13 mouse cellular contexts compared by ENCODE assay signal in genomic region chr17:63878889-63879288, GRCm38 (mm10). TPM values are rescaled to one million over a fixed set of nuclear protein-coding genes. Genes with fewer than 3 reads are reported as not detected.
DNase-seq lines count a peak whose midpoint lies in the region; ATAC-seq lines count a peak whose summit lies in the region.
"Had no signal": no experiment of that assay in that cellular context is flagged by ENCODE, and none has a peak within 500 bp of the region (broad histone marks: within the 10 kb centered on the region; RNA-seq: fewer than 3 reads in every experiment).

No protein-coding gene starts in this region.

- H3K9ac ChIP-seq in forebrain, embryonic 12.5 days: no peak overlapping the region
- H3K9ac ChIP-seq in forebrain, embryonic 16.5 days (replicated peaks; ENCODE audit: low read depth, low read length): no peak overlapping the region
- H3K9ac ChIP-seq in heart, embryonic 11.5 days (ENCODE audit: low read depth, low read length): no peak overlapping the region
- H3K9ac ChIP-seq: liver, embryonic 15.5 days had no signal

- H3K4me3 ChIP-seq in forebrain, embryonic 12.5 days (replicated peaks): no peak overlapping the region
- no peak overlapping the region for H3K4me3 ChIP-seq in forebrain, embryonic 16.5 days (replicated peaks; ENCODE audit: low read length)
- H3K4me3 ChIP-seq in heart, embryonic 11.5 days (ENCODE audit: low read depth, low read length): no peak overlapping the region
- H3K4me3 ChIP-seq: liver, embryonic 15.5 days had no signal

- H3K4me1 ChIP-seq in forebrain, embryonic 12.5 days: no peaks in the 10 kb centered on the region
- no peaks in the 10 kb centered on the region for H3K4me1 ChIP-seq in forebrain, embryonic 16.5 days (replicated peaks; ENCODE audit: control insufficient read depth, insufficient read depth, low read length)
- no peaks in the 10 kb centered on the region for H3K4me1 ChIP-seq in heart, embryonic 11.5 days (ENCODE audit: control insufficient read depth, insufficient read depth, low read length)

- intact Hi-C loops in heart, postnatal 10 days (cut with DNase I): no loop called here

- H3K4me2 ChIP-seq in forebrain, embryonic 12.5 days: no peak overlapping the region
- no peak overlapping the region for H3K4me2 ChIP-seq in forebrain, embryonic 16.5 days (ENCODE audit: low read length)
- no peak overlapping the region for H3K4me2 ChIP-seq in heart, embryonic 11.5 days
- H3K4me2 ChIP-seq: liver, embryonic 15.5 days had no signal

- 85% methylated on average over 4 of the region's 4 CpGs for WGBS in forebrain, embryonic 12.5 days
- 78% methylated on average over 4 of the region's 4 CpGs for WGBS in forebrain, embryonic 16.5 days
- WGBS in heart, embryonic 11.5 days (ENCODE audit: insufficient replicate concordance): 87% methylated on average over 4 of the region's 4 CpGs

- no peaks in the 10 kb centered on the region for H3K36me3 ChIP-seq in forebrain, embryonic 12.5 days (replicated peaks)
- no peaks in the 10 kb centered on the region for H3K36me3 ChIP-seq in forebrain, embryonic 16.5 days (ENCODE audit: control insufficient read depth, insufficient read depth)
- no peaks in the 10 kb centered on the region for H3K36me3 ChIP-seq in heart, embryonic 11.5 days (ENCODE audit: control insufficient read depth, insufficient read depth, low read length)
- H3K36me3 ChIP-seq: liver, embryonic 15.5 days had no signal

- no peak overlapping the region for H3K27ac ChIP-seq in forebrain, embryonic 12.5 days
- no peak overlapping the region for H3K27ac ChIP-seq in forebrain, embryonic 16.5 days (ENCODE audit: low read length)
- no peak overlapping the region for H3K27ac ChIP-seq in heart, embryonic 11.5 days (ENCODE audit: low read depth, low read length)
- H3K27ac ChIP-seq: liver, embryonic 15.5 days; macrophage had no signal

- H3K9me3 ChIP-seq in forebrain, embryonic 12.5 days: no peaks in the 10 kb centered on the region
- H3K9me3 ChIP-seq in forebrain, embryonic 16.5 days (ENCODE audit: control insufficient read depth, low read length): no peaks in the 10 kb centered on the region
- no peaks in the 10 kb centered on the region for H3K9me3 ChIP-seq in heart, embryonic 11.5 days (replicated peaks; ENCODE audit: control insufficient read depth, low read length)
- H3K9me3 ChIP-seq: liver, embryonic 15.5 days had no signal

- DNase-seq in heart, postnatal 10 days: peak; percentile 34 to 37
- DNase-seq in retina, embryonic 14.5 days (ENCODE audit: low spot score): peak; percentile 42
- no peak for DNase-seq in retina, postnatal 1 day
- DNase-seq in mesoderm, embryonic 11.5 days (ENCODE audit: low read depth, low spot score): peak; percentile 30
- no peak for DNase-seq in adrenal gland, adult 18-20 months (ENCODE audit: low spot score in 2 of 2)
- DNase-seq: B cell, adult 2 months; cerebellum, postnatal 14 days; thymus, postnatal 36 days had no signal

- H3K27me3 ChIP-seq in forebrain, embryonic 12.5 days: no peaks in the 10 kb centered on the region
- H3K27me3 ChIP-seq in forebrain, embryonic 16.5 days (replicated peaks; ENCODE audit: control insufficient read depth, insufficient read depth, low read length): no peaks in the 10 kb centered on the region
- H3K27me3 ChIP-seq in heart, embryonic 11.5 days (ENCODE audit: control insufficient read depth, insufficient read depth, low read length): no peaks in the 10 kb centered on the region
- H3K27me3 ChIP-seq: liver, embryonic 15.5 days had no signal

- peak; percentile 57; the same call in 1 of the 2 replicates for ATAC-seq in forebrain, embryonic 12.5 days (ENCODE audit: low FRiP score)
- no peak for ATAC-seq in forebrain, embryonic 16.5 days
- no peak for ATAC-seq in heart, embryonic 11.5 days (replicated peaks; ENCODE audit: insufficient number of reproducible peaks, low FRiP score, low TSS enrichment)

RNA-seq across cellular contexts. Expression of gene A930002H24Rik, which starts 15.3 kb away (rescaled TPM):
- polyA plus RNA-seq in forebrain, embryonic 12.5 days (2016; fragmentation: Nextera tagmentation; extraction: Ambion mirVana): 1.7 and 2.2 TPM in 2 replicates
- 2.8 and 3.0 TPM in 2 replicates for polyA plus RNA-seq in forebrain, embryonic 16.5 days (2015; fragmentation: Nextera tagmentation; extraction: Ambion mirVana)
- 1 to 10 TPM; 1.2 to 1.4 TPM for total RNA-seq in heart, postnatal 10 days (2021)
- polyA plus RNA-seq in heart, embryonic 11.5 days (2014; fragmentation: Nextera tagmentation; extraction: Ambion mirVana): 2.9 and 4.3 TPM in 2 replicates
- 1 to 10 TPM in 1 of 2 experiments, not detected in 1; 1.2 TPM for total RNA-seq in adrenal gland, adult 18-20 months (2021)
- polyA plus RNA-seq: macrophage had no signal

RNA-seq across cellular contexts. Expression of gene Fer, which starts 16.0 kb away (rescaled TPM):
- 34.6 and 37.7 TPM in 2 replicates for polyA plus RNA-seq in forebrain, embryonic 12.5 days (2016; fragmentation: Nextera tagmentation; extraction: Ambion mirVana)
- polyA plus RNA-seq in forebrain, embryonic 16.5 days (2015; fragmentation: Nextera tagmentation; extraction: Ambion mirVana): 34.2 and 36.7 TPM in 2 replicates
- total RNA-seq in heart, postnatal 10 days (2021): 10 to 100 TPM; 23.4 to 25.3 TPM
- 26.6 and 29.4 TPM in 2 replicates for polyA plus RNA-seq in heart, embryonic 11.5 days (2014; fragmentation: Nextera tagmentation; extraction: Ambion mirVana)
- total RNA-seq in adrenal gland, adult 18-20 months (2021): 10 to 100 TPM; 16.4 TPM

Comparison
In these comparisons a context has a peak if more than half of its experiments do, and no peak if none do; other contexts are left out.
1. DNase-seq: peak in heart, postnatal 10 days (2 of 2), retina, embryonic 14.5 days (single experiment) and mesoderm, embryonic 11.5 days (single experiment); none in retina, postnatal 1 day (single experiment) and adrenal gland, adult 18-20 months (0 of 2).